Mouse (Mus musculus) heart, adult 2 months (tissue): ENCODE results near the gene Hoxa11. TPM values are rescaled to one million over a fixed set of nuclear protein-coding genes. Genes with fewer than 3 reads are reported as not detected.

ENCODE experiments used
- DNase-seq, 2 experiments: peaks; one replicate each; pipeline ENCODE4 v3.0.0; 2021
- H3K27ac ChIP-seq: fragments of 200-600 bp; 2 replicates; pipeline ENCODE4 v1.8.1; 2022
- H3K27me3 ChIP-seq: fragments of 200-500 bp; 2 replicates; pipeline ENCODE4 v1.6.1; 2012; ENCODE audit warnings: mild to moderate bottlenecking, low read length, inconsistent platforms, mixed read lengths; ENCODE audit not compliant: control insufficient read depth, insufficient read depth
- H3K36me3 ChIP-seq: fragments of 200-500 bp; 2 replicates; pipeline ENCODE4 v1.6.1; 2012; ENCODE audit warnings: low read length, inconsistent platforms; ENCODE audit not compliant: control insufficient read depth, insufficient read depth
- H3K4me1 ChIP-seq: fragments of 200-500 bp; 2 replicates; pipeline ENCODE4 v1.6.1; 2011; ENCODE audit warnings: low read length; ENCODE audit not compliant: control insufficient read depth, insufficient read depth
- H3K4me3 ChIP-seq: fragments of 200-600 bp; 2 replicates; pipeline ENCODE4 v1.8.1; 2022
- H3K79me2 ChIP-seq: fragments of 200-500 bp; replicated peaks from 2 replicates; pipeline ENCODE4 v1.6.1; 2012; ENCODE audit warnings: mild to moderate bottlenecking, inconsistent platforms, low read length, moderate library complexity, mixed read lengths; ENCODE audit not compliant: control insufficient read depth, insufficient read depth
- H3K9ac ChIP-seq: fragments of 200-500 bp; 2 replicates; pipeline ENCODE4 v1.6.1; 2012; ENCODE audit warnings: low read depth, mild to moderate bottlenecking, control low read depth, inconsistent platforms, low read length, mixed read lengths
- CTCF ChIP-seq: fragments of 200-600 bp; IDR thresholded peaks from 2 replicates; pipeline ENCODE4 v1.8.1; 2022; ENCODE audit warnings: antibody characterized with exemption, mild to moderate bottlenecking, moderate library complexity
- EP300 ChIP-seq: fragments of 200-500 bp; IDR thresholded peaks from 2 replicates; pipeline ENCODE4 v1.6.1; 2011; ENCODE audit warnings: low read depth, low read length, control low read depth; ENCODE audit not compliant: insufficient read depth
- POLR2A ChIP-seq: fragments of 200-500 bp; IDR thresholded peaks from 2 replicates; pipeline ENCODE4 v1.6.1; 2011; ENCODE audit warnings: mild to moderate bottlenecking, low read depth, low read length, control low read depth; ENCODE audit not compliant: insufficient read depth
- WGBS: fragments of 180-500 bp; shearing (Covaris S2); methylation state at CpG from one replicate; pipeline ENCODE4 v1.1.7; 2018; 5-methylcytosine and 5-hydroxymethylcytosine counted together
- intact Hi-C: fragments of 180-260 bp; cut with DNase I; formaldehyde crosslinking; loops from one replicate; pipeline ENCODE4 v1.15.1; 2025
- polyA plus RNA-seq: library from polyadenylated mRNA; depleted of rRNA; stranded (reverse); fragments of >200 nt; gene quantifications from 2 replicates; pipeline ENCODE4 v1.2.3, GENCODE M21; 2012
- total RNA-seq, 2 experiments: library from RNA; stranded (reverse); gene quantifications; 2 replicates each; pipeline ENCODE4 v1.2.3; 2021

Hoxa11 gene
- total and polyA plus RNA-seq, 3 experiments: not detected

GRCm38 (mm10) chr6:52208868-52209684 lies 36.5 kb downstream of the Hoxa11 start:
- 16% methylated on average over 18 of the region's 18 CpGs for WGBS
- H3K27me3 ChIP-seq: peaks cover 42% of the 10 kb centered on the region
- H3K79me2 ChIP-seq: no peaks in the 10 kb centered on the region
- H3K9ac ChIP-seq: no peak overlapping the region
- no peak overlapping the region for H3K27ac ChIP-seq
- H3K36me3 ChIP-seq: no peaks in the 10 kb centered on the region
- peak; percentile 7 to 18 for DNase-seq
- H3K4me3 ChIP-seq: peak overlapping the region; percentile 22; the same call in 1 of the 2 replicates
- intact Hi-C loops: no loop called here
- TF ChIP-seq CTCF: no peak
- TF ChIP-seq POLR2A: no peak
- TF ChIP-seq EP300: no peak
- H3K4me1 ChIP-seq: no peaks in the 10 kb centered on the region; the same call in 1 of the 2 replicates

GRCm38 (mm10) chr6:52208072-52208867 lies 37.3 kb downstream of the Hoxa11 start, which contains the start of gene Hoxa6:
Gene Hoxa6, minus strand, starts transcription at chr6:52208722.
- Histone ChIP-seq H3K27ac (no peak within 1 kb of the TSS), H3K4me1 (no peaks in the 10 kb centered on the region; the same call in 1 of the 2 replicates), H3K36me3 (no peaks in the 10 kb centered on the region), H3K4me3 (peak within 1 kb of the TSS; percentile 22; the same call in 1 of the 2 replicates), H3K27me3 (peaks cover 46% of the 10 kb centered on the region), H3K79me2 (no peaks in the 10 kb centered on the region), H3K9ac (no peak within 1 kb of the TSS)
- peak; percentile 15 to 29 for DNase-seq
- intact Hi-C loops: no loop called here
- TF ChIP-seq CTCF: no peak
- no peak for TF ChIP-seq EP300
- no peak for TF ChIP-seq POLR2A
- 5% methylated on average over 47 of the region's 47 CpGs for WGBS

- Histone ChIP-seq H3K27ac (no peak overlapping the region), H3K79me2 (no peaks in the 10 kb centered on the region), H3K9ac (no peak overlapping the region), H3K4me3 (no peak overlapping the region), H3K4me1 (no peaks in the 10 kb centered on the region; the same call in 1 of the 2 replicates), H3K36me3 (no peaks in the 10 kb centered on the region), H3K27me3 (peaks cover 47% of the 10 kb centered on the region)
- intact Hi-C loops: no loop called here
- TF ChIP-seq POLR2A (no peak), CTCF (no peak), EP300 (no peak)
- no peak for DNase-seq
These were observed 38.0 kb downstream of the Hoxa11 start for GRCm38 (mm10) chr6:52207684-52207976.

- H3K27me3 ChIP-seq: peaks cover 44% of the 10 kb centered on the region
- no peak for TF ChIP-seq POLR2A
- no peak for TF ChIP-seq EP300
- no peak for TF ChIP-seq CTCF
- H3K27ac ChIP-seq: no peak overlapping the region
- no peak overlapping the region for H3K9ac ChIP-seq
- no peaks in the 10 kb centered on the region for H3K4me1 ChIP-seq
- DNase-seq: no peak
- WGBS: 13% methylated on average over 4 of the region's 4 CpGs
- no peaks in the 10 kb centered on the region for H3K36me3 ChIP-seq
- intact Hi-C loops: no loop called here
- no peak overlapping the region for H3K4me3 ChIP-seq
- H3K79me2 ChIP-seq: no peaks in the 10 kb centered on the region
These were observed 38.5 kb downstream of the Hoxa11 start for GRCm38 (mm10) chr6:52206882-52207683.

- Histone ChIP-seq H3K9ac (no peak overlapping the region), H3K36me3 (no peaks in the 10 kb centered on the region), H3K4me1 (no peaks in the 10 kb centered on the region)
These were observed 39.7 kb downstream of the Hoxa11 start for GRCm38 (mm10) chr6:52205638-52206621.

More at GRCm38 (mm10) chr6:52205638-52206621, 39.7 kb downstream of the Hoxa11 start:
- peaks cover 42% of the 10 kb centered on the region for H3K27me3 ChIP-seq
- TF ChIP-seq CTCF: no peak
- TF ChIP-seq POLR2A: no peak
- TF ChIP-seq EP300: no peak
- H3K4me3 ChIP-seq: no peak overlapping the region
- WGBS: 15% methylated on average over 55 of the region's 55 CpGs
- no peak overlapping the region for H3K27ac ChIP-seq
- DNase-seq: no peak
- no peaks in the 10 kb centered on the region for H3K79me2 ChIP-seq
- intact Hi-C loops: no loop called here
